Mouse (Mus musculus) cerebellum, postnatal 4 days (tissue): ENCODE results near the gene Caly.

ENCODE experiments used
- DNase-seq, 2 experiments: peaks; one replicate each; pipeline ENCODE4 v3.0.0; 2022; ENCODE audit warnings: low spot score in 2 of 2, mixed read lengths in 1 of 2

The Caly gene

GRCm38 (mm10) chr7:140082242-140082678 lies at the start of gene Caly:
TSS of gene Caly (minus strand) at chr7:140082548.
- peak; percentile 75 to 88 for DNase-seq

GRCm38 (mm10) chr7:140127911-140128310 lies 45.6 kb upstream of the Caly start:
- no peak for DNase-seq

- DNase-seq, result no peak
Measured at GRCm38 (mm10) chr7:140126934-140127333, 44.6 kb upstream of the Caly start.

GRCm38 (mm10) chr7:140126022-140126350 lies 43.6 kb upstream of the Caly start:
- no peak for DNase-seq

- DNase-seq, result peak; percentile 66 to 84
Measured at GRCm38 (mm10) chr7:140125278-140126021, 43.1 kb upstream of the Caly start.

GRCm38 (mm10) chr7:140124382-140124781 lies 42.0 kb upstream of the Caly start:
- DNase-seq, result no peak

- DNase-seq, result no peak
Measured at GRCm38 (mm10) chr7:140122765-140123164, 40.4 kb upstream of the Caly start.

GRCm38 (mm10) chr7:140121338-140121910 lies 39.1 kb upstream of the Caly start:
- no peak for DNase-seq

- no peak for DNase-seq
Measured at GRCm38 (mm10) chr7:140120484-140120883, 38.1 kb upstream of the Caly start.

- peak; percentile 48 to 78 for DNase-seq
Measured at GRCm38 (mm10) chr7:140116329-140117054, 34.1 kb upstream of the Caly start, which contains the start of gene Echs1. TSS of gene Echs1 (minus strand) at chr7:140116476.

GRCm38 (mm10) chr7:140115583-140116328 lies 33.4 kb upstream of the Caly start, which contains the start of gene Paox:
TSS of gene Paox (plus strand) at chr7:140115799.
- DNase-seq, result no peak

GRCm38 (mm10) chr7:140111943-140112342 lies 29.6 kb upstream of the Caly start:
- no peak for DNase-seq

- no peak for DNase-seq
Measured at GRCm38 (mm10) chr7:140104009-140104408, 21.7 kb upstream of the Caly start.

GRCm38 (mm10) chr7:140101993-140102860 lies 19.9 kb upstream of the Caly start, which contains the start of gene Fuom:
TSS of gene Fuom (minus strand) at chr7:140102441.
- DNase-seq, result peak; percentile 57 to 63

GRCm38 (mm10) chr7:140101498-140101897 lies 19.1 kb upstream of the Caly start:
- no peak for DNase-seq

- no peak for DNase-seq
Measured at GRCm38 (mm10) chr7:140098466-140098865, 16.1 kb upstream of the Caly start.

GRCm38 (mm10) chr7:140096055-140096454 lies 13.7 kb upstream of the Caly start:
- DNase-seq, result no peak

GRCm38 (mm10) chr7:140095556-140095955 lies 13.2 kb upstream of the Caly start:
- DNase-seq, result no peak

GRCm38 (mm10) chr7:140094954-140095353 lies 12.6 kb upstream of the Caly start:
- DNase-seq, result no peak

GRCm38 (mm10) chr7:140092924-140093528 lies 10.7 kb upstream of the Caly start, which contains the start of gene Prap1:
TSS of gene Prap1 (plus strand) at chr7:140093395.
- DNase-seq, result no peak
